Mouse (Mus musculus) adrenal gland, adult 18-20 months (tissue): ENCODE data around the gene Itgav. TPM values are rescaled to one million over a fixed set of nuclear protein-coding genes. Genes with fewer than 3 reads are reported as not detected.

Experiments
- DNase-seq, 2 experiments: peaks; one replicate each; pipeline ENCODE4 v3.0.0; 2021 to 2022; ENCODE audit warnings: low spot score in 2 of 2
- long read RNA-seq, 2 experiments: library from polyadenylated mRNA; stranded (forward); transcript quantifications; one replicate each; pipeline ENCODE4 v2.0.0; 2021
- total RNA-seq, 2 experiments: library from RNA; stranded (reverse); gene quantifications; 1 replicate in 1 of 2; 2 replicates in 1 of 2; pipeline ENCODE4 v1.2.3; 2021

The Itgav gene
- 100 to 1,000 TPM in 1 of 2 experiments, 10 to 100 TPM in 1; 92.2 to 113 TPM for total RNA-seq
- long read RNA-seq, experiment 1, full-length matches to known transcripts: 1 of 8 reads
- long read RNA-seq, experiment 1, partial matches to known transcripts: 3 of 8 reads
- long read RNA-seq, experiment 1, other reads (novel, unspliced or antisense): 4 of 8 reads
- long read RNA-seq, experiment 2, full-length matches to known transcripts: 4 of 24 reads
- long read RNA-seq, experiment 2, partial matches to known transcripts: 14 of 24 reads
- long read RNA-seq, experiment 2, other reads (novel, unspliced or antisense): 6 of 24 reads

GRCm38 (mm10) chr2:83723921-83724826, at the start of gene Itgav:
Gene Itgav, plus strand, starts transcription at chr2:83724397.
- DNase-seq: peak; percentile 94 to 97

DNA sequence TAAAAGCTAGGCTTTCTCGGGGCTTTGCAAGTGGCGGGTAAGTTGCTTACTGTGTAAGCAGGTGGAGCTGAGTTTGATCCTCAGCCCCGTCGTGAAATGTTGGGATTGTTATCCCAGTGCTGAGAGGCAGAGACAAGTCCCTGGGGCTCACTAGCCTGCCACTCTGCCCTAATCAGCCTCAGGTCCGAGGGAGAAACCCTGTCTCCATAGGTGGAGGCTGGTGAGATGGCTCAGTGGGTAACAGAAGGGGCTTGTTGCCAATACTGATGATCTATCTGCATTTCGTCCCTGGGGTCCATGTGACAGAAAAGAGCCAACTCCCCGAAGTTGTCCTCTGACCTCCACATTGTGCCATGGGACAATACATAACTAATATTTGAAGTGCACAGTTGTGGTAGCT, 49.8 kb upstream of the Itgav start:
- no peak for DNase-seq

DNA sequence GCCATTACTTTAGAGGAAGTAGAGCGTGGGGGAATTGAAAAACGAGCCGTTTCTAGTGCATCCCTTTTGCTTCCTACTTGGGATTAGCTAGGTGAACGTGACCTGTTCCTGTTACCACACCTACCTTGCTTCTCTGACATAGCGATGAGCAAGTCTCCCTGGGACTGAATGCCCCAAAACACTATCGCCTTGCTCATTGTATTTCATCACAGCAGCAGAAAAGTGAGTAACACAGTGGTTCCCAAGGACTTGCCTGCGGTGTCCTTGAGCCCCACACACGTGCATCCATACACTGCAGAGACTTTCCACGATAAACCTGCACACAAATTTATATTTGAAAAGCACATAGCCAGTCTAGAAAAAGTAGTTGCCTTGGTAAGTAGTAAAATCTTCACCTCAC, 49.3 kb upstream of the Itgav start:
- DNase-seq: no peak

GRCm38 (mm10) chr2:83675681-83676080, 48.5 kb upstream of the Itgav start:
- no peak for DNase-seq

- DNase-seq: no peak
Observed at GRCm38 (mm10) chr2:83676226-83676870, 47.8 kb upstream of the Itgav start.

DNA sequence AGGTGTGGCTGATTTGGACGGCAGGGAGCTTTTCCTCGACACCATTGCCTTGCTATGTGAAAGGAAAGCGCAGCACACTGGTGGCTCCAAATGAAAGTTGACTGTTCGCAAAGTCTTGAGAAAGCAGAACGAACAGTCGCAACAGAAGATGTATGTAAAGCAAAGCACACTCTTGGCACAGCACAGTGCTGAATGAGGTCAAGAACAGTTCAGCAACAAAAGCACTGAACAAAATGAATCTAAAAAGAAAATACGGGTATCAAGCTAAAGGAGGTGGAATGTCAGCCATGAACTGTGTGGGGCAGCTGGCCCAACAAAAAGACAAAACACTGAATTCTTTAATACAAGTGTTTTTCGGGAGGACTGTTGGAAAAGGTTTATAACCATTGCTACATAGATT, 42.9 kb upstream of the Itgav start:
- DNase-seq: no peak

- no peak for DNase-seq
Observed at GRCm38 (mm10) chr2:83681785-83682184, 42.4 kb upstream of the Itgav start.

GRCm38 (mm10) chr2:83682282-83682681, 41.9 kb upstream of the Itgav start:
- DNase-seq: no peak

GRCm38 (mm10) chr2:83683731-83684519, 40.3 kb upstream of the Itgav start:
- no peak for DNase-seq

DNA sequence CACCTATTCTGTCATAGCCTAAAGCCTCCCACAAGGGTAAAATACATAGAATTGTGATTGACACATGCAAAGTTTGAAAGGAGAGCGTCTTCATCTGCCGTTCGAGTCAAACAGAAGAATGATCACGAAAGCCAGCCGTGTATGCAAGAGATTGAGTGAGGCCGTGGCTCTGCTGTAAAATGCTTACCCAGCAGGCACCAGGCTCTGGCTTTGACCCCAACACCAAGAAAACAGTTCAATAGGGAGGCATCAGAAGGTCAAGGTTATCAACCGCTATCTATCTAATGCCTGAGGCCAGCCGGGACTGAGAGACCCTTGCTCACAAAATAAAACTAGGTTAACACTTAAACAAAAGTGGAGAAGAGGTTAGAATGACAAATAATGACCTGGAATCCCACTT, 39.5 kb upstream of the Itgav start:
- DNase-seq: no peak

DNA sequence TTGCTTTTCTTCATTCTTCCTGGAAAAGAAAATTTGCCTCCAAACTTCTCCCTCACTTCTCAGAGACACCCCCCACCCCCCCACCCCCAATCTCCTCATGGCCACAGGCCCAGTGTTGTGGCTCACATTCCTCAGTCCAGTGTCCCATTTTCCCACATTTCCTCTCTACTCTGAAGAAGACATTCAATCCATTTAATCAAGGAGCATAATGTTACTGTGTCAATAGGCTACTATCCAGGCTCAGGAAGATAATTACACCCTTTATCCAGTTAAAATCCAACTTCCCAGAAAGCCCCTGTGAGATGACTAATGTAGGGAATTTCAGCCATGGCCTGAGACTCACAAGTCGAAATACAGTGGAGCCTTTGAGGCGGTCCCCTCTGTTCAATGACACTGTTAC, 33.8 kb upstream of the Itgav start:
- no peak for DNase-seq

- DNase-seq: no peak
Observed at GRCm38 (mm10) chr2:83692651-83693545, 31.3 kb upstream of the Itgav start.

DNA sequence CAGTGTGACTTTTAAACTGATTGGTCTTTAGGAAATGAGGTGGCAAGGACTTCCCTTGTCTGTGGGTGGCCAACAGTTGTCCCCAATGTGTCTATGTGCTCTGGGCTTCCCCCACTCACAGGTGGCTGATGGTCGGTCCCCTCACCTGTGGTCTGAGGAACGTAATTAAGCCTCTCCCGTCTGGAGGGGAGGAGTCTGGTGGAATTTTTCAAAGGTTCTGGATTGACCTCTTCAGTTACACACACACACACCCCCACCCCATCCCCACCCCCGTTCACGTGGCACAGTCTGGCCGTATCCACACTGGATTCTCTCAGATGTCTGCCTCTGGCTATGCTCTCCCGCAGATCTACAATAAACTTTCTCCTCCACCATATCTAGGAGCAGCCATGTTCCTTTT, 30.1 kb upstream of the Itgav start:
- no peak for DNase-seq

GRCm38 (mm10) chr2:83695345-83696247, 28.6 kb upstream of the Itgav start:
- DNase-seq: no peak

- DNase-seq: no peak
Observed at GRCm38 (mm10) chr2:83698484-83698883, 25.7 kb upstream of the Itgav start.

GRCm38 (mm10) chr2:83699324-83699723, 24.9 kb upstream of the Itgav start:
- DNase-seq: no peak

DNA sequence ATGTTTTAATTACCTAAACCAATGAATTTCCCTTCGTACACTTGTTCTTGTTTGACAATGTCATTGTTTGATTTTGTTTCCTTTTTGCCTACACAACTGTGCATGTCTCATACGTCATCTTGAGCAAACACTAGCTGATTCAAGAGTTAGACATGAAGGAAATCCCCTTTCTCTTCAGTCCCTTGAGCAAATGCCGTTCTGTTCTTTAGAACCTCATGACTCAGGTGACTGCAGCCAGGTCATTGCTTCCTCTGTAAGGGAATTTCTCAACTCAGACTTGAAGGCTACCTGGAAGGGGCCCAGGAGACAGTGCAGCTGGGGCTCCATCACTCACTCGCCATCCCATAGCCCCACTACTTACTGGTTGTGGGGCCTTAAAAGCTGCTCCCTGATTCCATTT, 23.5 kb upstream of the Itgav start:
- no peak for DNase-seq

- DNase-seq: no peak
Observed at GRCm38 (mm10) chr2:83702411-83702810, 21.8 kb upstream of the Itgav start.

DNA sequence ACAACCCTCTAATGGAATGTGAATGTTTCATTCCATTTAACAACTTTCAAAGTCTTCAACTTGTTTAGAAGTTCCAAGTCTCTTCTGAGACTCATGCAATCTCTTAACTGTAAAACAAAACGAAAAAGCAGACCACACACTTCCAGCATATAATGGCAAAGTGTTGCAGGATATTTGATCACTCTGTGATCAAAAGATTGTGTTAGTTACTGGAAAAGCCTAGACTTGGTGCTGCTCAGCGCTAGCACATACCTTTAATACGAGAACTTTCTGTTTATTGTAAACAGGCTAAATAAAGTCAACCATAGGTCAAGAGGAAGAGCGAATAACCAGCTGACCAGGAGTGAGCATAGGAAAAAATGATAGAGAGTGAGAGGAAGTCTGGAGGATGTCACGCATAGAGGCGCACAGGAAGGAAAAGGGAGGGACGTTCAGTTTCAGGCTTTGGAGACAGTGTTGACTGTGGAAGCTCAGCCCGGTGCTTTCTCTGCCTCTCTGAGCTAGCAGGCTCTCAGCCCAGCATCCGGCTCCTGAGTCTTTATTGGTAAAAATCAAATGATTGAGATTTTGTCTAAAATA, 18.5 kb upstream of the Itgav start:
- DNase-seq: peak in 1 of 2 experiments; percentile 2
